Mouse (Mus musculus) urinary bladder, postnatal 14 days (tissue): ENCODE results near the gene Ddit4.
"Not testable (repeated sequence)": the region's sequence is repeated elsewhere in the genome, so short reads cannot be mapped to it uniquely, and the experiment has no call there.

Source experiments
- DNase-seq: peaks from one replicate; pipeline ENCODE4 v3.0.0; 2021; ENCODE audit warnings: low spot score

Ddit4 gene

GRCm38 (mm10) chr10:59951211-59952151 is at the start of gene Ddit4:
Gene Ddit4, minus strand, starts transcription at chr10:59951834.
- DNase-seq: peak; percentile 100

GRCm38 (mm10) chr10:59999057-59999456 is 47.4 kb upstream of the Ddit4 start:
- DNase-seq: no peak

GRCm38 (mm10) chr10:59997591-59997990 is 46.0 kb upstream of the Ddit4 start:
- DNase-seq: peak; percentile 40

GRCm38 (mm10) chr10:59995889-59996288 is 44.3 kb upstream of the Ddit4 start:
- DNase-seq: no peak

- DNase-seq: not testable (repeated sequence)
Measured at GRCm38 (mm10) chr10:59993813-59994212, 42.2 kb upstream of the Ddit4 start.

- no peak for DNase-seq
Measured at GRCm38 (mm10) chr10:59992024-59992423, 40.4 kb upstream of the Ddit4 start.

GRCm38 (mm10) chr10:59991262-59991880 is 39.7 kb upstream of the Ddit4 start:
- no peak for DNase-seq

GRCm38 (mm10) chr10:59990393-59990792 is 38.8 kb upstream of the Ddit4 start:
- DNase-seq: no peak

- no peak for DNase-seq
Measured at GRCm38 (mm10) chr10:59988036-59988435, 36.4 kb upstream of the Ddit4 start.

GRCm38 (mm10) chr10:59982379-59982873 is 30.8 kb upstream of the Ddit4 start:
- no peak for DNase-seq

- peak; percentile 36 for DNase-seq
Measured at GRCm38 (mm10) chr10:59981792-59982191, 30.2 kb upstream of the Ddit4 start.

GRCm38 (mm10) chr10:59981336-59981735 is 29.7 kb upstream of the Ddit4 start:
- DNase-seq: no peak

- DNase-seq: no peak
Measured at GRCm38 (mm10) chr10:59980815-59981244, 29.2 kb upstream of the Ddit4 start.

- peak; percentile 90 for DNase-seq
Measured at GRCm38 (mm10) chr10:59978873-59979743, 27.5 kb upstream of the Ddit4 start.

- DNase-seq: no peak
Measured at GRCm38 (mm10) chr10:59978401-59978800, 26.8 kb upstream of the Ddit4 start.

GRCm38 (mm10) chr10:59977715-59978343 is 26.2 kb upstream of the Ddit4 start:
- DNase-seq: no peak

GRCm38 (mm10) chr10:59977141-59977540 is 25.5 kb upstream of the Ddit4 start:
- DNase-seq: no peak

- no peak for DNase-seq
Measured at GRCm38 (mm10) chr10:59974786-59975185, 23.2 kb upstream of the Ddit4 start.

GRCm38 (mm10) chr10:59974191-59974664 is 22.6 kb upstream of the Ddit4 start:
- peak; percentile 70 for DNase-seq

GRCm38 (mm10) chr10:59973400-59973799 is 21.8 kb upstream of the Ddit4 start:
- no peak for DNase-seq

GRCm38 (mm10) chr10:59972999-59973398 is 21.4 kb upstream of the Ddit4 start:
- no peak for DNase-seq
